Mouse (Mus musculus) E14TG2a.4 (cell line): ENCODE results near the gene Izumo1.

Experiments used
- CTCF ChIP-seq: conservative IDR thresholded peaks from 2 replicates; pipeline ENCODE4 v1.5.1; 2014; ENCODE audit warnings: low read length
- NANOG ChIP-seq: IDR thresholded peaks from 2 replicates; pipeline ENCODE4 v1.6.1; 2014; ENCODE audit warnings: borderline replicate concordance, low read length, mixed read lengths

DNA sequence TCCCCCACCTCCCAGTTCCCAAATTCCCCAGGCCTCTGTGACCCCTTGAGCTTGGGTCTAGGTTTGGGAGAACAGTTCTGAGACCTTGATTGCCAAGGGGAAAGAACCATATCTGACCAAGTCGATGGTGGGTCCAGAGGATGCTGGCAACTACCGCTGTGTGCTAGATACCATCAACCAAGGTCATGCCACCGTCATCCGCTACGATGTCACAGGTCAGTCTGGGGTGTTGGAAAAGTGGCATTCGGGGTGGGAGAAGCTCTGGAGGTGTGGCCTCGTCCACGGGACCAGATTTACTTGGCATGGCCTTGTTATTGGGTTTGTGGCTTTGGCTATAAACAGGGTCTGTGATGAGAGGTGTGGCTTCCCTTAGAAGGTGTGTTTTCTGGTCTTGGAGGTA lies 3.9 kb downstream of the Izumo1 start:
- TF ChIP-seq CTCF, result no peak
- TF ChIP-seq NANOG, result no peak
